In the genomic region with DNA sequence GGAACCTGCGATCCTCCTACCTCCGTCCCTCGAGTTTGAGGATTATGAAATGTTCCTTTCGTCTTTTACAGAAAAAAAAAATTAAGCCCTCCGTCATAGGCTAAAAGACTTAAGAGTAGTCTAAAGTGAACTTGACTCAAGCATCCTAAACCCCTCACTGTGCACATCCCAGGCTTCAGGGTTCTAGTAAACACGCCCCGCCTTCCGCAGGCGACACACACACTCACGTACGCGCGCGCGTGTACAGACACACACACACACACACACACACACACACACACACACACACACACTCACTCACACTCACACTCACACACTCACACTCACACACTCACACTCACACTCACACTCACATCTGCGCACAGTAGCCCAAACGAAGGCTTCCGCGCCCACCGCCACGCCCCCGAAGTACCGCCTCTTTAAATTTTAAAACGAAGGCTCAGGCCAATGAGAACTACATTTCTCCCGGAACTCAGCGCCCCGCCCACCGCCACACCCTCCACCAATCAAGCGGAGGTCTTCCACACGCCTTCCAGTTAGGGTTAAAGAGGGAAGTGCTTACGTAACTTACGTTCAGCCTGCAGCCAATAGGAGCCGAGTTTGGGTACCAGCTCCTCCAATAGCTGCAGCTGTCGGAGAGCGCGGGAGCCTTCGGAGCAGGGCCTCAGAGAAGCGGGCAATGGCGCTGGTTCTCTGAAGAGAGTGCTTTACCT, we compare ENCODE assay signal across 8 mouse cellular contexts. TPM values are rescaled to one million over a fixed set of nuclear protein-coding genes. Genes with fewer than 3 reads are reported as not detected.
DNase-seq lines count a peak whose midpoint lies in the region; ATAC-seq and TF ChIP-seq lines count a peak whose summit lies in the region.

TSS of gene Ticrr (plus strand) at position 619 of the 713 bp plus-strand sequence.

- peak within 1 kb of the TSS; percentile 16; the same call in 1 of the 2 replicates for H3K27ac ChIP-seq in bone marrow, adult 2 months (ENCODE audit: control insufficient read depth, insufficient read depth, low read depth, low read length, poor library complexity)
- 0 out of 2 replicates have a peak within 1 kb of the TSS, but pooled peaks have one; percentile 11 for H3K27ac ChIP-seq in embryonic facial prominence, embryonic 15.5 days (replicated peaks)
- H3K27ac ChIP-seq in limb, embryonic 14.5 days (replicated peaks; ENCODE audit: low read depth, low read length): no peak within 1 kb of the TSS
- no peak within 1 kb of the TSS for H3K27ac ChIP-seq in midbrain, postnatal 0 days (ENCODE audit: low read depth, low read length)

- H3K9me3 ChIP-seq in embryonic facial prominence, embryonic 15.5 days (replicated peaks): no peaks in the 10 kb centered on the region
- no peaks in the 10 kb centered on the region for H3K9me3 ChIP-seq in limb, embryonic 14.5 days (ENCODE audit: control insufficient read depth, low read length)
- no peaks in the 10 kb centered on the region for H3K9me3 ChIP-seq in midbrain, postnatal 0 days (ENCODE audit: low read length)

- peak; percentile 99 for DNase-seq in 416B (ENCODE audit: low read depth)
- DNase-seq in heart, adult 8-10 months (ENCODE audit: low spot score): peak; percentile 94
- peak; percentile 98 for DNase-seq in kidney, adult 9 months
- peak; percentile 98 for DNase-seq in limb, embryonic 14.5 days (ENCODE audit: low spot score)
- peak; percentile 98 for DNase-seq in midbrain, postnatal 0 days (ENCODE audit: low spot score)
- peak; percentile 95 for DNase-seq in spleen, postnatal 14 days (ENCODE audit: low spot score in 2 of 2)

- H3K4me2 ChIP-seq in embryonic facial prominence, embryonic 15.5 days (replicated peaks): peak within 1 kb of the TSS; percentile 98
- H3K4me2 ChIP-seq in limb, embryonic 14.5 days (replicated peaks; ENCODE audit: low read depth, low read length, severe bottlenecking): peak within 1 kb of the TSS; percentile 95
- peak within 1 kb of the TSS; percentile 100 for H3K4me2 ChIP-seq in midbrain, postnatal 0 days (ENCODE audit: low read depth, low read length, poor library complexity, severe bottlenecking)

- no peaks in the 10 kb centered on the region for H3K27me3 ChIP-seq in embryonic facial prominence, embryonic 15.5 days
- no peaks in the 10 kb centered on the region for H3K27me3 ChIP-seq in limb, embryonic 14.5 days (ENCODE audit: control insufficient read depth, insufficient read depth, low read length)
- H3K27me3 ChIP-seq in midbrain, postnatal 0 days (ENCODE audit: insufficient read depth, low read length): no peaks in the 10 kb centered on the region

- TF ChIP-seq CTCF in bone marrow, adult 2 months (IDR thresholded peaks at IDR 0.05; ENCODE audit: control insufficient read depth, insufficient read depth, low read length): no peak
- no peak for TF ChIP-seq CTCF in midbrain, postnatal 0 days (IDR thresholded peaks at IDR 0.05)

- peak; percentile 68; the same call in 1 of the 2 replicates for TF ChIP-seq POLR2A in bone marrow, adult 2 months (IDR thresholded peaks at IDR 0.05; ENCODE audit: borderline replicate concordance, control insufficient read depth, low read depth, low read length)
- TF ChIP-seq POLR2A in limb, embryonic 14.5 days (IDR thresholded peaks at IDR 0.05; ENCODE audit: borderline replicate concordance, extremely low read depth, insufficient read depth, insufficient read length): 0 out of 2 replicates have a peak, but pooled peaks have one; percentile 52

- H3K36me3 ChIP-seq in embryonic facial prominence, embryonic 15.5 days: no peaks in the 10 kb centered on the region
- no peaks in the 10 kb centered on the region for H3K36me3 ChIP-seq in limb, embryonic 14.5 days (ENCODE audit: control insufficient read depth, insufficient read depth, low read length)
- H3K36me3 ChIP-seq in midbrain, postnatal 0 days (ENCODE audit: insufficient read depth, low read length): no peaks in the 10 kb centered on the region

- peak within 1 kb of the TSS; percentile 91 for H3K4me3 ChIP-seq in bone marrow, adult 2 months (replicated peaks; ENCODE audit: control insufficient read depth, low read depth, low read length)
- peak within 1 kb of the TSS; percentile 75 for H3K4me3 ChIP-seq in embryonic facial prominence, embryonic 15.5 days (replicated peaks)
- peak within 1 kb of the TSS; percentile 88 for H3K4me3 ChIP-seq in limb, embryonic 14.5 days (replicated peaks; ENCODE audit: low read length)
- H3K4me3 ChIP-seq in midbrain, postnatal 0 days (ENCODE audit: low read depth, low read length): peak within 1 kb of the TSS; percentile 62

- H3K9ac ChIP-seq in embryonic facial prominence, embryonic 15.5 days: peak within 1 kb of the TSS; percentile 73
- peak within 1 kb of the TSS; percentile 78 for H3K9ac ChIP-seq in limb, embryonic 14.5 days (ENCODE audit: low read depth, low read length, severe bottlenecking)
- peak within 1 kb of the TSS; percentile 51 for H3K9ac ChIP-seq in midbrain, postnatal 0 days (replicated peaks; ENCODE audit: low read length, poor library complexity, severe bottlenecking)

- H3K4me1 ChIP-seq in bone marrow, adult 2 months (ENCODE audit: control insufficient read depth, insufficient read depth, low read length): no peaks in the 10 kb centered on the region; the same call in 1 of the 2 replicates
- H3K4me1 ChIP-seq in embryonic facial prominence, embryonic 15.5 days: peaks cover 29% of the 10 kb centered on the region
- H3K4me1 ChIP-seq in limb, embryonic 14.5 days (ENCODE audit: control insufficient read depth, insufficient read depth, low read length): peaks cover 15% of the 10 kb centered on the region
- 0 out of 2 replicates have a peak, but pooled peaks cover 8% of the 10 kb centered on the region for H3K4me1 ChIP-seq in midbrain, postnatal 0 days (ENCODE audit: insufficient read depth, low read length)

- peak; percentile 99 for ATAC-seq in embryonic facial prominence, embryonic 15.5 days (ENCODE audit: insufficient number of reproducible peaks, low FRiP score, low TSS enrichment, low read depth)
- peak; percentile 100 for ATAC-seq in limb, embryonic 14.5 days (ENCODE audit: low FRiP score, low read depth)
- ATAC-seq in midbrain, postnatal 0 days (ENCODE audit: low FRiP score): peak; percentile 100

- under 1% methylated on average over 39 of the region's 39 CpGs for WGBS in bone marrow, adult 2 months
- under 1% methylated on average over 39 of the region's 39 CpGs for WGBS in embryonic facial prominence, embryonic 15.5 days
- WGBS in limb, embryonic 14.5 days: under 1% methylated on average over 39 of the region's 39 CpGs
- under 1% methylated on average over 39 of the region's 39 CpGs for WGBS in midbrain, postnatal 0 days

RNA-seq across cellular contexts. Expression of gene Ticrr, which starts in this region (rescaled TPM):
- polyA plus RNA-seq in bone marrow, adult 2 months (2011; ENCODE audit: insufficient read depth, insufficient read length, low replicate concordance, missing spikeins): 6.0 and 13.8 TPM in 2 replicates
- polyA plus RNA-seq in embryonic facial prominence, embryonic 15.5 days (2015; fragmentation: Nextera tagmentation; extraction: Ambion mirVana): 8.3 and 8.9 TPM in 2 replicates
- total RNA-seq in heart, adult 8-10 months (2022): under 1 TPM in 1 of 4 experiments, not detected in 3; 0.14 TPM
- polyA plus RNA-seq in limb, embryonic 14.5 days (2012; rRNA removed): 6.8 and 7.4 TPM in 2 replicates
- polyA plus RNA-seq in limb, embryonic 14.5 days (2014; fragmentation: Nextera tagmentation; extraction: Ambion mirVana): 7.9 and 9.5 TPM in 2 replicates
- total RNA-seq in midbrain, postnatal 0 days (2014; rRNA removed): 1.2 and 3.4 TPM in 2 replicates
- 0.85 and 1.0 TPM in 2 replicates for polyA plus RNA-seq in midbrain, postnatal 0 days (2015; fragmentation: Nextera tagmentation; extraction: Ambion mirVana)

Comparison
In these comparisons a context has a peak if more than half of its experiments do, and no peak if none do; other contexts are left out.
1. Peak in DNase-seq in heart, adult 8-10 months; RNA of the gene not detected or under 1 TPM.
2. H3K27ac ChIP-seq: peak in bone marrow, adult 2 months (single experiment) and embryonic facial prominence, embryonic 15.5 days (single experiment); none in limb, embryonic 14.5 days (single experiment) and midbrain, postnatal 0 days (single experiment).
3. Peak in every context shown above with its lines, with median percentiles within 50 percentile points of each other: DNase-seq, H3K4me3 ChIP-seq, ATAC-seq, H3K4me2 ChIP-seq and H3K9ac ChIP-seq.